Mouse (Mus musculus): ENCODE measurements around the gene Gatd1. TPM values are rescaled to one million over a fixed set of nuclear protein-coding genes. Genes with fewer than 3 reads are reported as not detected.

Gatd1 gene
- polyA plus RNA-seq, 1 experiment from 2014 or later, result 8.0 TPM

GRCm38 (mm10) chr7:141369918-141370317 is 44.0 kb downstream of the Gatd1 start:
- no peaks in the 10 kb centered on the region for H3K79me2 ChIP-seq (ENCODE audit: inconsistent target)
- H3K36me3 ChIP-seq (ENCODE audit: inconsistent target), result no peaks in the 10 kb centered on the region
- no peak overlapping the region for H3K4me3 ChIP-seq (ENCODE audit: inconsistent target)
- H3K27ac ChIP-seq, result peak overlapping the region; percentile 82
- WGBS (ENCODE audit: missing documents), result 37% methylated on average over 5 of the region's 5 CpGs

- Histone ChIP-seq H3K4me3 (ENCODE audit: inconsistent target) (no peak overlapping the region), H3K27ac (no peak overlapping the region), H3K79me2 (ENCODE audit: inconsistent target) (no peaks in the 10 kb centered on the region), H3K36me3 (ENCODE audit: inconsistent target) (no peaks in the 10 kb centered on the region)
- WGBS (ENCODE audit: missing documents), result 85% methylated on average over 4 of the region's 4 CpGs
Measured at GRCm38 (mm10) chr7:141367358-141367757, 46.6 kb downstream of the Gatd1 start.

GRCm38 (mm10) chr7:141365049-141365445 is 48.9 kb downstream of the Gatd1 start:
- Histone ChIP-seq H3K27ac (no peak overlapping the region), H3K79me2 (ENCODE audit: inconsistent target) (no peaks in the 10 kb centered on the region), H3K4me3 (ENCODE audit: inconsistent target) (no peak overlapping the region), H3K36me3 (ENCODE audit: inconsistent target) (no peaks in the 10 kb centered on the region)
- WGBS (ENCODE audit: missing documents), result 94% methylated on average over 3 of the region's 3 CpGs

GRCm38 (mm10) chr7:141364349-141365048 is 49.4 kb downstream of the Gatd1 start:
- 87% methylated on average over 5 of the region's 5 CpGs for WGBS (ENCODE audit: missing documents)
- Histone ChIP-seq H3K79me2 (ENCODE audit: inconsistent target) (no peaks in the 10 kb centered on the region), H3K36me3 (ENCODE audit: inconsistent target) (no peaks in the 10 kb centered on the region), H3K4me3 (ENCODE audit: inconsistent target) (no peak overlapping the region), H3K27ac (no peak overlapping the region)

- H3K4me3 ChIP-seq (ENCODE audit: inconsistent target), result no peak overlapping the region
- H3K27ac ChIP-seq, result no peak overlapping the region
- no peaks in the 10 kb centered on the region for H3K36me3 ChIP-seq (ENCODE audit: inconsistent target)
- no peaks in the 10 kb centered on the region for H3K79me2 ChIP-seq (ENCODE audit: inconsistent target)
- 88% methylated on average over 2 of the region's 2 CpGs for WGBS (ENCODE audit: missing documents)
Measured at GRCm38 (mm10) chr7:141363752-141364125, 50.2 kb downstream of the Gatd1 start.

GRCm38 (mm10) chr7:141363106-141363751 is 50.7 kb downstream of the Gatd1 start:
- Histone ChIP-seq H3K36me3 (ENCODE audit: inconsistent target) (no peaks in the 10 kb centered on the region), H3K4me3 (ENCODE audit: inconsistent target) (no peak overlapping the region), H3K27ac (no peak overlapping the region), H3K79me2 (ENCODE audit: inconsistent target) (no peaks in the 10 kb centered on the region)
- 54% methylated on average over 4 of the region's 4 CpGs for WGBS (ENCODE audit: missing documents)

- Histone ChIP-seq H3K4me3 (ENCODE audit: inconsistent target) (no peak overlapping the region), H3K79me2 (ENCODE audit: inconsistent target) (no peaks in the 10 kb centered on the region)
- 37% methylated on average over 18 of the region's 24 CpGs for WGBS (ENCODE audit: missing documents)
Measured at GRCm38 (mm10) chr7:141361510-141361909, 52.4 kb downstream of the Gatd1 start.

More at GRCm38 (mm10) chr7:141361510-141361909, 52.4 kb downstream of the Gatd1 start:
- Histone ChIP-seq H3K27ac (no peak overlapping the region), H3K36me3 (ENCODE audit: inconsistent target) (no peaks in the 10 kb centered on the region)

Other genes starting within 250 kb of the Gatd1 start
- gene Rnh1, start 241.3 kb downstream of the Gatd1 start, polyA plus RNA-seq (2018), result 93.2 to 290 TPM (median 289 TPM) in 3 replicates
- 31.1 to 73.7 TPM (median 35.0 TPM) in 3 replicates for gene Hras, start 220.1 kb downstream of the Gatd1 start, polyA plus RNA-seq (2018)
- 1.2 to 3.9 TPM (median 2.3 TPM) in 3 replicates for gene Lrrc56, start 220.0 kb downstream of the Gatd1 start, polyA plus RNA-seq (2018)
- not detected in 3 replicates for gene Lmntd2, start 200.1 kb downstream of the Gatd1 start, polyA plus RNA-seq (2018)
- gene Rassf7, start 198.3 kb downstream of the Gatd1 start, polyA plus RNA-seq (2018), result 0.60 to 3.0 TPM (median 2.4 TPM) in 3 replicates
- 36.7 to 44.4 TPM (median 42.6 TPM) in 3 replicates for gene Phrf1, start 185.4 kb downstream of the Gatd1 start, polyA plus RNA-seq (2018)
- gene Irf7, start 147.7 kb downstream of the Gatd1 start, polyA plus RNA-seq (2018), result 119 to 344 TPM (median 190 TPM) in 3 replicates
- not detected in 3 replicates for gene Cdhr5, start 137.3 kb downstream of the Gatd1 start, polyA plus RNA-seq (2018)
- not detected in 3 replicates for gene Sct, start 135.0 kb downstream of the Gatd1 start, polyA plus RNA-seq (2018)
- 0.09 TPM in 1 of 3 replicates, not detected in the others for gene Drd4, start 122.1 kb downstream of the Gatd1 start, polyA plus RNA-seq (2018)
- gene Deaf1, start 86.4 kb downstream of the Gatd1 start, polyA plus RNA-seq (2018), result 14.6 to 16.7 TPM (median 16.5 TPM) in 3 replicates
- gene Tmem80, start 86.4 kb downstream of the Gatd1 start, polyA plus RNA-seq (2018), result 10.2 to 25.3 TPM (median 18.7 TPM) in 3 replicates
- gene Eps8l2, start 75.3 kb downstream of the Gatd1 start, polyA plus RNA-seq (2018), result not detected in 3 replicates
- gene Taldo1, start 21.9 kb downstream of the Gatd1 start, polyA plus RNA-seq (2018), result 238 to 467 TPM (median 415 TPM) in 3 replicates
- not detected in 3 replicates for gene Cend1, start 15.4 kb upstream of the Gatd1 start, polyA plus RNA-seq (2018)
- 12.7 to 36.5 TPM (median 27.8 TPM) in 3 replicates for gene Slc25a22, start 23.8 kb upstream of the Gatd1 start, polyA plus RNA-seq (2018)
- 1.5 to 4.4 TPM (median 1.7 TPM) in 3 replicates for gene Pidd1, start 29.9 kb upstream of the Gatd1 start, polyA plus RNA-seq (2018)
- 766 to 855 TPM (median 779 TPM) in 3 replicates for gene Rplp2, start 33.2 kb upstream of the Gatd1 start, polyA plus RNA-seq (2018)
- 36.1 to 135 TPM (median 74.0 TPM) in 3 replicates for gene Pnpla2, start 41.1 kb upstream of the Gatd1 start, polyA plus RNA-seq (2018)
- gene Cracr2b, start 47.0 kb upstream of the Gatd1 start, polyA plus RNA-seq (2018), result 15.7 to 22.0 TPM (median 19.0 TPM) in 3 replicates
- 58.4 to 83.6 TPM (median 60.3 TPM) in 3 replicates for gene Cd151, start 53.3 kb upstream of the Gatd1 start, polyA plus RNA-seq (2018)
- 8.3 to 22.8 TPM (median 12.8 TPM) in 3 replicates for gene Polr2l, start 61.0 kb upstream of the Gatd1 start, polyA plus RNA-seq (2018)
- 48.8 to 142 TPM (median 129 TPM) in 3 replicates for gene Tspan4, start 61.1 kb upstream of the Gatd1 start, polyA plus RNA-seq (2018)
- gene Chid1, start 125.7 kb upstream of the Gatd1 start, polyA plus RNA-seq (2018), result 23.1 to 31.1 TPM (median 25.0 TPM) in 3 replicates
- gene Ap2a2, start 148.0 kb upstream of the Gatd1 start, polyA plus RNA-seq (2018), result 86.4 to 118 TPM (median 89.9 TPM) in 3 replicates
- 0.04 to 0.07 TPM in 2 of 3 replicates, not detected in the other for gene Muc6, start 241.2 kb upstream of the Gatd1 start, polyA plus RNA-seq (2018)

Data from macrophage (primary cell).